Mouse (Mus musculus): ENCODE measurements around the gene Fasn. TPM values are rescaled to one million over a fixed set of nuclear protein-coding genes. Genes with fewer than 3 reads are reported as not detected.

The Fasn gene
- polyA plus RNA-seq, 1 experiment from 2014 or later: 24.2 TPM

DNA sequence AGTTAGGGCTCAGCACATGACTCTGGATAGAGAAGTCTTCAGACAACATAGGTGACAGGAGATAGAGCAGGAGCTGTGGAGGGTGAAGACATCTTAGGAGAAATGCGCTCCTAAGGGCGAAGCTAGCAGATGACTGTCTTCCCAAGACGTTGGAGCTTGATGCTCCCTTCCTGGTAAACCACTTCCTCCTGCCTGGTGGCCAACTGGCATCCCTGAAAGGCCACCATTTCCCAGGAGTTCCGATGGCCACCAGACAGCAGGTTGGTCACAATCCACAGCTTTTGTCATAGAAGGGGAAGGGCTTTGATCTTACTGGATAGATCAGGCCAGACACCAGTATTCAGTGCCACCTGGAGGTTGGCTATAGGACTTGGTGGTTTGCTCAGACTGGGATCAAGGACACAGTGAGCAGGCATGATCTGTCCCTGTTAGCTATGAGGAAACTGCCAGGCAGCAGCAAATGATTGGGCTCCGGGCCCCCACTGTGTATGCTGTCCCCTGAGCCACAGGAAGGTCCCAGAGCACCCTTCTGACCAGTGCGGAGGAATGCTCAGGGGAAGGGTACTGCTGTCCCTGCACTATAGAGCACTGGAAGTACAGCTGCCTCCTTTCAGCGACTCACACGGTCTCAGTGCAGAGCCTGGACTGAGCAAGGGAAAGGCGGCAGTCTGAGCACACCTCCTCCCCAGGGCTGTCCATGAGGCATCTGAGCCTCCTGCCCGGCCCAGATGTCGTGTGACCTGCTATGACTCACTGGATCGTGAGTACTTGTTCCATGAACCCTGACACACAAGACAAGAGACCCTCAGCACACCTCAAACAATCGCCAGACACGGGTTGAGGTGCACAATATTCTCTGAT is 62.3 kb downstream of the Fasn start:
- no peak overlapping the region for H3K4me2 ChIP-seq (ENCODE audit: low read depth, low read length)
- no peaks in the 10 kb centered on the region for H3K4me1 ChIP-seq (ENCODE audit: control insufficient read depth, low read depth, low read length)
- no peak overlapping the region for H3K9ac ChIP-seq (ENCODE audit: low read depth, low read length)
- peaks cover 8% of the 10 kb centered on the region for H3K27me3 ChIP-seq (ENCODE audit: control insufficient read depth, insufficient read depth, low read depth, low read length)
- no peak overlapping the region for H3K27ac ChIP-seq (ENCODE audit: low read length)
- H3K4me3 ChIP-seq (ENCODE audit: low read depth, low read length): no peak overlapping the region
- ATAC-seq (ENCODE audit: low read depth): no peak
- H3K9me3 ChIP-seq (replicated peaks; ENCODE audit: control insufficient read depth, low read length): no peaks in the 10 kb centered on the region
- 56% methylated on average over 14 of the region's 14 CpGs for WGBS (ENCODE audit: insufficient replicate concordance)
- no peaks in the 10 kb centered on the region for H3K36me3 ChIP-seq (ENCODE audit: control insufficient read depth, insufficient read depth)

DNA sequence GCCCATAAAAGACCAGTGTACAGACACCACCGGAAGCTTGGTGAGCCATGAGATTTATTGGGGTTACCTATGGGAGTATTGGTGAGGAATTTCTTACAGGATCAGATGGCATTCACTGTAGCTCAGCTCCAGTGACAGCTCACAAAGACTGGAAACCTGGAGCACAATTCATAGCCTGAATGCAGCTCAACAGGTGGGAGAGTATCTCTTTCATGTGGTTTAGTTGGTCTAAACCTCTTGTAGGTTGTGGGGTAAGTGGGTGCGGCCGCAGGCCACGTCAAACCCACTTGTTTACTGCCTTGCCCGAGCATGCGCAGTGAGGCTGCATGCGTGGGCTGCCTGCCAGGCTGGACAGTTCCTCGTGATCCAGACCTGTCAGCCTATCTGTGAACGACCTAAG is 64.1 kb downstream of the Fasn start:
- no peak for ATAC-seq (ENCODE audit: low read depth)
- no peak overlapping the region for H3K4me2 ChIP-seq (ENCODE audit: low read depth, low read length)
- WGBS (ENCODE audit: insufficient replicate concordance): 74% methylated on average over 9 of the region's 9 CpGs
- H3K4me1 ChIP-seq (ENCODE audit: control insufficient read depth, low read depth, low read length): no peaks in the 10 kb centered on the region
- H3K27ac ChIP-seq (ENCODE audit: low read length): no peak overlapping the region
- H3K27me3 ChIP-seq (ENCODE audit: control insufficient read depth, insufficient read depth, low read depth, low read length): peaks cover 8% of the 10 kb centered on the region
- H3K9ac ChIP-seq (ENCODE audit: low read depth, low read length): no peak overlapping the region
- no peaks in the 10 kb centered on the region for H3K9me3 ChIP-seq (replicated peaks; ENCODE audit: control insufficient read depth, low read length)
- no peaks in the 10 kb centered on the region for H3K36me3 ChIP-seq (ENCODE audit: control insufficient read depth, insufficient read depth)
- no peak overlapping the region for H3K4me3 ChIP-seq (ENCODE audit: low read depth, low read length)

Other genes with a start within 250 kb of the Fasn start
- gene Arhgdia, start 242.9 kb downstream of the Fasn start, polyA plus RNA-seq (2015; fragmentation: Nextera tagmentation; extraction: Ambion mirVana): 201 and 205 TPM in 2 replicates
- 52.4 and 87.2 TPM in 2 replicates for gene Alyref, start 226.2 kb downstream of the Fasn start, polyA plus RNA-seq (2015; fragmentation: Nextera tagmentation; extraction: Ambion mirVana)
- gene Anapc11, start 226.1 kb downstream of the Fasn start, polyA plus RNA-seq (2015; fragmentation: Nextera tagmentation; extraction: Ambion mirVana): 66.8 and 67.8 TPM in 2 replicates
- gene Npb, start 216.1 kb downstream of the Fasn start, polyA plus RNA-seq (2015; fragmentation: Nextera tagmentation; extraction: Ambion mirVana): 16.2 and 16.4 TPM in 2 replicates
- gene Pcyt2, start 206.6 kb downstream of the Fasn start, polyA plus RNA-seq (2015; fragmentation: Nextera tagmentation; extraction: Ambion mirVana): 158 and 184 TPM in 2 replicates
- gene Sirt7, start 199.3 kb downstream of the Fasn start, polyA plus RNA-seq (2015; fragmentation: Nextera tagmentation; extraction: Ambion mirVana): 27.3 and 28.0 TPM in 2 replicates
- gene Mafg, start 190.9 kb downstream of the Fasn start, polyA plus RNA-seq (2015; fragmentation: Nextera tagmentation; extraction: Ambion mirVana): 29.4 and 30.9 TPM in 2 replicates
- 4.8 and 5.1 TPM in 2 replicates for gene Pycr1, start 180.8 kb downstream of the Fasn start, polyA plus RNA-seq (2015; fragmentation: Nextera tagmentation; extraction: Ambion mirVana)
- 0.58 and 0.61 TPM in 2 replicates for gene Myadml2, start 176.4 kb downstream of the Fasn start, polyA plus RNA-seq (2015; fragmentation: Nextera tagmentation; extraction: Ambion mirVana)
- gene Notum, start 163.4 kb downstream of the Fasn start, polyA plus RNA-seq (2015; fragmentation: Nextera tagmentation; extraction: Ambion mirVana): 0.15 and 0.20 TPM in 2 replicates
- 44.6 and 44.7 TPM in 2 replicates for gene Aspscr1, start 151.6 kb downstream of the Fasn start, polyA plus RNA-seq (2015; fragmentation: Nextera tagmentation; extraction: Ambion mirVana)
- gene Cenpx, start 110.8 kb downstream of the Fasn start, polyA plus RNA-seq (2015; fragmentation: Nextera tagmentation; extraction: Ambion mirVana): 78.1 and 87.1 TPM in 2 replicates
- 9.0 and 9.7 TPM in 2 replicates for gene Lrrc45, start 110.6 kb downstream of the Fasn start, polyA plus RNA-seq (2015; fragmentation: Nextera tagmentation; extraction: Ambion mirVana)
- 0.77 and 0.80 TPM in 2 replicates for gene Rac3, start 103.1 kb downstream of the Fasn start, polyA plus RNA-seq (2015; fragmentation: Nextera tagmentation; extraction: Ambion mirVana)
- 23.4 and 27.9 TPM in 2 replicates for gene Dcxr, start 97.3 kb downstream of the Fasn start, polyA plus RNA-seq (2015; fragmentation: Nextera tagmentation; extraction: Ambion mirVana)
- gene Cbr2, start 92.4 kb downstream of the Fasn start, polyA plus RNA-seq (2015; fragmentation: Nextera tagmentation; extraction: Ambion mirVana): 0.31 TPM in 1 of 2 replicates, not detected in the other
- gene Hmga1b, start 61.8 kb downstream of the Fasn start, polyA plus RNA-seq (2015; fragmentation: Nextera tagmentation; extraction: Ambion mirVana): 1.5 and 1.6 TPM in 2 replicates
- 8.6 and 11.5 TPM in 2 replicates for gene Rfng, start 40.3 kb downstream of the Fasn start, polyA plus RNA-seq (2015; fragmentation: Nextera tagmentation; extraction: Ambion mirVana)
- 61.6 and 64.7 TPM in 2 replicates for gene Gps1, start 40.3 kb downstream of the Fasn start, polyA plus RNA-seq (2015; fragmentation: Nextera tagmentation; extraction: Ambion mirVana)
- gene Dus1l, start 28.1 kb downstream of the Fasn start, polyA plus RNA-seq (2015; fragmentation: Nextera tagmentation; extraction: Ambion mirVana): 51.4 and 51.6 TPM in 2 replicates
- 1.6 and 1.7 TPM in 2 replicates for gene Ccdc57, start 108.3 kb upstream of the Fasn start, polyA plus RNA-seq (2015; fragmentation: Nextera tagmentation; extraction: Ambion mirVana)
- 80.5 and 82.1 TPM in 2 replicates for gene Slc16a3, start 123.9 kb upstream of the Fasn start, polyA plus RNA-seq (2015; fragmentation: Nextera tagmentation; extraction: Ambion mirVana)
- 33.4 and 36.8 TPM in 2 replicates for gene Csnk1d, start 166.8 kb upstream of the Fasn start, polyA plus RNA-seq (2015; fragmentation: Nextera tagmentation; extraction: Ambion mirVana)
- gene Cd7, start 214.9 kb upstream of the Fasn start, polyA plus RNA-seq (2015; fragmentation: Nextera tagmentation; extraction: Ambion mirVana): 1.3 and 1.6 TPM in 2 replicates
- gene Sectm1b, start 239.0 kb upstream of the Fasn start, polyA plus RNA-seq (2015; fragmentation: Nextera tagmentation; extraction: Ambion mirVana): 0.05 and 0.22 TPM in 2 replicates

Measured in liver, embryonic 16.5 days (tissue).